Mouse (Mus musculus) embryonic facial prominence, embryonic 14.5 days (tissue): ENCODE results near the gene Ehbp1. TPM values are rescaled to one million over a fixed set of nuclear protein-coding genes. Genes with fewer than 3 reads are reported as not detected.

Experiments
- ATAC-seq: fragments of 200-750 bp; cut with Nextera tagmentation; 2 replicates; pipeline ENCODE4 v1.8.0; 2017; ENCODE audit warnings: low read depth, moderate number of reproducible peaks, moderate TSS enrichment
- DNase-seq: peaks from one replicate; pipeline ENCODE4 v3.0.0-alpha.2; 2015; ENCODE audit warnings: low spot score
- H3K27ac ChIP-seq: fragments of 300-500 bp; sonication (generic); replicated peaks from 2 replicates; pipeline ENCODE4 v1.5.1; 2014; ENCODE audit warnings: low read depth, mild to moderate bottlenecking, low read length, moderate library complexity
- H3K27me3 ChIP-seq: fragments of 300-500 bp; sonication (generic); replicated peaks from 2 replicates; pipeline ENCODE4 v1.6.1; 2014; ENCODE audit warnings: low read length; ENCODE audit not compliant: control insufficient read depth, insufficient read depth
- H3K36me3 ChIP-seq: fragments of 300-500 bp; sonication (generic); 2 replicates; pipeline ENCODE4 v1.6.1; 2014; ENCODE audit warnings: low read length, mixed read lengths; ENCODE audit not compliant: control insufficient read depth, insufficient read depth
- H3K4me1 ChIP-seq: fragments of 300-500 bp; sonication (generic); 2 replicates; pipeline ENCODE4 v1.6.1; 2014; ENCODE audit warnings: antibody characterized with exemption, low read length; ENCODE audit not compliant: control insufficient read depth, insufficient read depth
- H3K4me2 ChIP-seq: fragments of 300-500 bp; sonication (generic); 2 replicates; pipeline ENCODE4 v1.6.1; 2014; ENCODE audit warnings: low read depth, mild to moderate bottlenecking, low read length, moderate library complexity, mixed read lengths
- H3K4me3 ChIP-seq: fragments of 300-500 bp; sonication (generic); 2 replicates; pipeline ENCODE4 v1.5.1; 2014; ENCODE audit warnings: low read depth, mild to moderate bottlenecking, low read length
- H3K9ac ChIP-seq: fragments of 300-500 bp; sonication (generic); 2 replicates; pipeline ENCODE4 v1.6.1; 2014; ENCODE audit warnings: low read depth, mild to moderate bottlenecking, low read length, moderate library complexity, mixed read lengths
- H3K9me3 ChIP-seq: fragments of 300-500 bp; sonication (generic); 2 replicates; pipeline ENCODE4 v1.6.1; 2016; ENCODE audit warnings: low read length; ENCODE audit not compliant: control insufficient read depth
- WGBS: fragments of 180-500 bp; shearing (Covaris S2); extraction: QIAGEN DNeasy Blood & Tissue Kit; methylation state at CpG from one replicate; pipeline ENCODE4 v1.1.7; 2014; 5-methylcytosine and 5-hydroxymethylcytosine counted together
- polyA plus RNA-seq: library from polyadenylated mRNA; unstranded; fragments of >200 nt; fragmentation: Nextera tagmentation; extraction: Ambion mirVana; gene quantifications from 2 replicates; pipeline ENCODE4 v1.2.1, GENCODE M21; 2014

Ehbp1 gene
- polyA plus RNA-seq, 1 experiment from 2014 or later = 13.1 TPM

GRCm38 (mm10) chr11:21988398-21988946, 353.6 kb downstream of the Ehbp1 start:
- Histone ChIP-seq H3K4me3 (no peak overlapping the region), H3K9ac (no peak overlapping the region), H3K27ac (no peak overlapping the region), H3K9me3 (peaks cover 5% of the 10 kb centered on the region; the same call in 1 of the 2 replicates), H3K27me3 (peaks cover 51% of the 10 kb centered on the region), H3K36me3 (no peaks in the 10 kb centered on the region), H3K4me1 (0 out of 2 replicates have a peak, but pooled peaks cover 6% of the 10 kb centered on the region), H3K4me2 (no peak overlapping the region)
- WGBS = 71% methylated on average over 1 of the region's 1 CpGs
- no peak for DNase-seq
- no peak for ATAC-seq

- Histone ChIP-seq H3K4me1 (no peaks in the 10 kb centered on the region), H3K9ac (no peak overlapping the region), H3K4me3 (no peak overlapping the region), H3K27me3 (peaks cover 24% of the 10 kb centered on the region), H3K27ac (no peak overlapping the region), H3K36me3 (no peaks in the 10 kb centered on the region), H3K4me2 (no peak overlapping the region), H3K9me3 (no peaks in the 10 kb centered on the region)
- DNase-seq (no peak), ATAC-seq (no peak)
- 50% methylated on average over 1 of the region's 1 CpGs for WGBS
Measured at GRCm38 (mm10) chr11:21985118-21985517, 357.0 kb downstream of the Ehbp1 start.

- WGBS = 63% methylated on average over 5 of the region's 5 CpGs
- Histone ChIP-seq H3K9ac (no peak overlapping the region), H3K4me3 (no peak overlapping the region), H3K4me2 (no peak overlapping the region), H3K4me1 (no peaks in the 10 kb centered on the region), H3K27ac (no peak overlapping the region), H3K36me3 (no peaks in the 10 kb centered on the region), H3K27me3 (no peaks in the 10 kb centered on the region), H3K9me3 (no peaks in the 10 kb centered on the region)
- ATAC-seq (no peak), DNase-seq (no peak)
Measured at GRCm38 (mm10) chr11:21974005-21974531, 368.0 kb downstream of the Ehbp1 start.

GRCm38 (mm10) chr11:21973597-21973996, 368.5 kb downstream of the Ehbp1 start:
- 77% methylated on average over 3 of the region's 3 CpGs for WGBS
- Histone ChIP-seq H3K27ac (no peak overlapping the region), H3K4me3 (no peak overlapping the region), H3K4me1 (no peaks in the 10 kb centered on the region), H3K9me3 (no peaks in the 10 kb centered on the region), H3K9ac (no peak overlapping the region), H3K27me3 (no peaks in the 10 kb centered on the region), H3K36me3 (no peaks in the 10 kb centered on the region), H3K4me2 (no peak overlapping the region)
- DNase-seq = peak; percentile 12
- ATAC-seq = no peak

DNA sequence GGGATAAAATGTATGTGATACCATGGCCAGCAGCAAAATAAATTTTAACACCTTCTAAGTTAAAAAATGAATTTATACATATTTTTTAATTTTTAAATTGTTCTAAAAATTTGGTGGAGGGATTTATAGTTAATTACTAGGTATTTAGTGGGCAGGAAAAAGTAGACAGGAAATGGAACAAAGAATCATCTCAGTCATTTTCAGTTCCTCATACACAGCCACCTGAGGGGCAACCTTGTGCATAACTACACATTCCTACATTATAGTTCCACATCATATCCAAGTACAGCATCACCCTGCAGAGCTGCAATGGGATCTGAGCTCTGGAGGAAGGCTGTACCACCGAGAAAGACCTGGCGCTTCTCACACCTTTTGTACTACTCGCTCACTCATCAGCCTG, 373.2 kb downstream of the Ehbp1 start:
- H3K4me1 ChIP-seq = no peaks in the 10 kb centered on the region
- no peak overlapping the region for H3K27ac ChIP-seq
- H3K9me3 ChIP-seq = no peaks in the 10 kb centered on the region
- H3K27me3 ChIP-seq = no peaks in the 10 kb centered on the region
- ATAC-seq (no peak), DNase-seq (no peak)
- H3K36me3 ChIP-seq = no peaks in the 10 kb centered on the region
- no peak overlapping the region for H3K9ac ChIP-seq
- WGBS = 93% methylated on average over 3 of the region's 3 CpGs
- no peak overlapping the region for H3K4me3 ChIP-seq
- H3K4me2 ChIP-seq = no peak overlapping the region

Other genes with a start within 250 kb of the Ehbp1 start
- gene Tmem17, start 169.8 kb upstream of the Ehbp1 start, polyA plus RNA-seq = 13.7 and 14.2 TPM in 2 replicates